Mouse (Mus musculus) ES-Bruce4 (cell line): ENCODE results near the gene Hs2st1. TPM values are rescaled to one million over a fixed set of nuclear protein-coding genes. Genes with fewer than 3 reads are reported as not detected.

Experiments
- H3K27ac ChIP-seq: 2 replicates; pipeline ENCODE4 v1.5.1; 2012; ENCODE audit warnings: low read length, inconsistent platforms; ENCODE audit not compliant: insufficient read depth
- H3K27me3 ChIP-seq: 2 replicates; pipeline ENCODE4 v1.6.1; 2012; ENCODE audit warnings: mild to moderate bottlenecking, low read length, inconsistent platforms; ENCODE audit not compliant: control insufficient read depth, poor library complexity, insufficient read depth, severe bottlenecking
- H3K36me3 ChIP-seq: 2 replicates; pipeline ENCODE4 v1.6.1; 2012; ENCODE audit warnings: inconsistent platforms, mild to moderate bottlenecking, low read length, moderate library complexity; ENCODE audit not compliant: control insufficient read depth, poor library complexity, insufficient read depth, severe bottlenecking
- H3K4me1 ChIP-seq: one replicate; pipeline ENCODE4 v1.8.1; 2011; ENCODE audit warnings: low read length; ENCODE audit not compliant: control insufficient read depth, insufficient read depth
- H3K4me3 ChIP-seq: 2 replicates; pipeline ENCODE4 v1.5.1; 2011; ENCODE audit warnings: low read depth, mild to moderate bottlenecking, low read length
- H3K9ac ChIP-seq: 2 replicates; pipeline ENCODE4 v1.6.1; 2012; ENCODE audit warnings: low read depth, mild to moderate bottlenecking, inconsistent platforms; ENCODE audit not compliant: poor library complexity, severe bottlenecking
- H3K9me3 ChIP-seq: replicated peaks from 2 replicates; pipeline ENCODE4 v1.6.1; 2012; ENCODE audit warnings: mild to moderate bottlenecking, low read length, inconsistent platforms; ENCODE audit not compliant: control insufficient read depth, poor library complexity, insufficient read depth, severe bottlenecking
- CTCF ChIP-seq: IDR thresholded peaks from one replicate; pipeline ENCODE4 v1.8.1; 2011; ENCODE audit warnings: low read depth, low read length
- EP300 ChIP-seq: IDR thresholded peaks from 2 replicates; pipeline ENCODE4 v1.6.1; 2011; ENCODE audit warnings: low read depth, low read length; ENCODE audit not compliant: insufficient read depth
- POLR2A ChIP-seq: IDR thresholded peaks from one replicate; pipeline ENCODE4 v1.8.1; 2011; ENCODE audit warnings: low read length; ENCODE audit not compliant: insufficient read depth
- polyA plus RNA-seq: library from polyadenylated mRNA; stranded (reverse); fragments of >200 nt; gene quantifications from 2 replicates; pipeline ENCODE4 v1.2.4, GENCODE M21; 2011; ENCODE audit warnings: low read depth; ENCODE audit not compliant: missing spikeins, insufficient read depth, insufficient read length

The Hs2st1 gene
- polyA plus RNA-seq, 1 experiment: 38.6 TPM

DNA sequence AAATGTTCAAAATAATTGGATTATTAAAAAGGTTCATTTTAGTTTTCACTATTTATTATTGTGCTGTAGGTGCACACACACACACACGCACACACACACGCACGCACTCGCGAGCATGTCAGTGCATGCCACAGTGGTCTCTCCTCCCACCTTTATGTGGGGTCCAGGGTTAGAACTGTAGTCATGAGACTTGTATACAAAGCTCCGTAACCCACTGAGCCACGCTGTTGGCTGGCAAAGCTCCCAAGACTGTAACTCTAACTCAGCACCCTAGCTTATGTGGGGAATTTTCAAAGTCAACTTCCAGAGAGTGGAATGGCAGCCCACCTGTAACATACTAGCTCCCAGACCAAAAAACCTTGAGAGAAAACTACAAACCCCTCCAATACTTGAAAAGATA is 24.8 kb downstream of the Hs2st1 start:
- Histone ChIP-seq H3K9me3 (no peaks in the 10 kb centered on the region), H3K4me3 (no peak overlapping the region), H3K4me1 (no peaks in the 10 kb centered on the region), H3K27me3 (no peaks in the 10 kb centered on the region), H3K36me3 (no peaks in the 10 kb centered on the region), H3K27ac (no peak overlapping the region), H3K9ac (no peak overlapping the region)
- TF ChIP-seq POLR2A (no peak), EP300 (no peak), CTCF (no peak)

DNA sequence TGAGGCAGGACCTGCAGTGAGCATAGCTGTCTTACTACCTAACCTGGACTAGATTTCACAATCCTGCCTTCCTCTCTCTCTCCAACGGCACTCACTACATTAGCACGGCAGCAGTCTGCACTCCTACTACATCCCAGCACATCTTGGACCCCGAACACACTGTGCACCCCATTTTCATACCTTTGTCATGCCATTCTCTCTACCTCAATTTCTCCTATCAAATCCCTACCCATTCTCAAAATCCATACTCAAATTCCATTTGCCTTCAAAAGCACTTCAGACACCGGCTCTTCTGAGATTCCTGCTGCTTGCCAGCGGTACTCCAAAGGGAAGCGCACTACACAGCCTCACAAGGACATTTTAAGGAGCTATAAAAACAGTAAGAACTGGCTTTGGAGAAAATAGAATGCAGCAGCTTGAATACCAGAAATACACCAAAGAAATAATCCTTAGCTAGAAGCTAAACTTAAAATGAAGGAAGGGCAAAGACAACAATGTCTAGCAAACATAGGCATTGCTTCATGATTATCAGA is 28.0 kb downstream of the Hs2st1 start:
- Histone ChIP-seq H3K9ac (no peak overlapping the region), H3K27ac (no peak overlapping the region), H3K4me1 (peaks cover 2% of the 10 kb centered on the region), H3K9me3 (no peaks in the 10 kb centered on the region), H3K36me3 (no peaks in the 10 kb centered on the region), H3K4me3 (no peak overlapping the region), H3K27me3 (no peaks in the 10 kb centered on the region)
- TF ChIP-seq EP300 (no peak), CTCF (no peak), POLR2A (no peak)

DNA sequence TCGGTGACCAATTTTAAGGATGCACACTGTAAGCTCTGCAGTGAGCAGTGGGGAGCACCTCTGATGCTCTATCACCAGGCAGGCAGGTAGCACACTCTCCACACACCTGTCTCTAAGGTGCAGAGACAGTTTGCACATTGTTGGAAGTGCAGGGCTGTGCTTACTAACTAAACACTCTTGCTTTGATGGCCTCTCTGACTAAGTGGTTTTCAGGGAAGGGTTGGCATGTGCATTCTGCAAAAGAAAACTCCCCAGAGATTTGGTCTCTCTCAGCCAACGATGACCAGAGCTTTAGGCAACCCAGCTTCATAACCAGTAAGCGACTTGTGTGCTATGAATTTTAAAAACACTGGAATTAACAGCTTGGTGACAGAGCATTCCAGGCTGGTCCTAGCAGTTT is 29.2 kb downstream of the Hs2st1 start:
- Histone ChIP-seq H3K4me1 (peaks cover 2% of the 10 kb centered on the region), H3K9ac (no peak overlapping the region), H3K36me3 (no peaks in the 10 kb centered on the region), H3K9me3 (no peaks in the 10 kb centered on the region), H3K27ac (no peak overlapping the region), H3K4me3 (no peak overlapping the region), H3K27me3 (no peaks in the 10 kb centered on the region)
- TF ChIP-seq CTCF: no peak
- no peak for TF ChIP-seq EP300
- no peak for TF ChIP-seq POLR2A

DNA sequence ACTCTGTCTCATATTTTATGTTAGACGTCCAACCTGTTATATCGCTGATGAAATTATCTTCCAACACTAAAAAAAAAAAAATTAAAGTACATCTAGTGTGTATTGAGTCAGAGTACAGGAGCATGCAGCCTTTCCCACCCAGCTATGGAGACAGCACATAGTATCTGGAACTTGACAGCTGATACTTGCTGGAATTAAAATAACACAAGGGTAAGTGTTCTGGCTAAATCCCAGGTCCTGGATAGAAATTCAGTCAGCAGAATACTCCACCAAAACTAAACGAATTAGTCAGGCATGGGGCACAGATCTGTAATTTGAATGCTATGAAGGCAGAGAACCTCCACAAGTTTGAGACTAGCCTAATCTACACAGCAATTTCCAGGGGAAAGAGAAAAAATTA is 30.9 kb downstream of the Hs2st1 start:
- Histone ChIP-seq H3K9me3 (no peaks in the 10 kb centered on the region), H3K36me3 (no peaks in the 10 kb centered on the region), H3K9ac (no peak overlapping the region), H3K4me1 (peaks cover 5% of the 10 kb centered on the region), H3K27me3 (no peaks in the 10 kb centered on the region), H3K27ac (no peak overlapping the region), H3K4me3 (no peak overlapping the region)
- TF ChIP-seq EP300 (no peak), CTCF (no peak), POLR2A (no peak)

DNA sequence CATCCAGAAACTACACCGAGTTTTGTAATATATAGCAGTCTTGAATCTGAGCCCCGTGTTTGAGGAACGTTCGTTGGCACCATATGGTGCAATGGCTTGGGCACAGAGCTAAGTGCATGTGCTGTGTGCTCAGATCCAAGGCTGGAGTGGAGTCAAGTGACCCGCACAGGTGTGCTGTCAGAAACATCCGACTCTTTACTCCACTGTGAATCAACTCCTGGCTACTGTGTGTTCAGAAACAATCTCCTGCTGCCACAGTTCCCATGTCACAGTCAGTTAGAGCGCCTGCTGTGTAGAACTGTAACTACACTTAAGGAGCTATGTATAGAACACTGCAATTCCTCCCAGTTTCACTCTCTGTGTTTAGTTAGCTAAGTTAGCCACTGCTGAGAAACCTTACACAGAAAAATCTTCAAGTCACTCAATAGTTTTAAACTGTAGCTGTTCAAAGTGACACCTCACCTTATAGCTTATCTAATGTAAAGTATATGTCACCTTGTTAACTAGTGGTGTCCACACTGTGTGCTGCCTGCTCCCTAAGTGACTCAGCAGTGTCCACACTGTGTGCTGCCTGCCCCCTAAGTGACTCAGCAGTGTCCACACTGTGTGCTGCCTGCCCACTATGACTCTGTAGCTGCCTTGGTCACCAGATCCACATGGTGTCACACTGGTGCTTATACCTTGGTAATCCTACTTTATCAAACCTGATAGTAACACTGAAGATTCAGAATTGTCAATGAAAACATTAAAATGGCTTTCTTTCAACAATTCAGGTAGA is 32.7 kb downstream of the Hs2st1 start:
- Histone ChIP-seq H3K4me3 (no peak overlapping the region), H3K4me1 (peaks cover 5% of the 10 kb centered on the region), H3K9ac (no peak overlapping the region), H3K27me3 (no peaks in the 10 kb centered on the region), H3K27ac (no peak overlapping the region), H3K9me3 (no peaks in the 10 kb centered on the region), H3K36me3 (no peaks in the 10 kb centered on the region)
- no peak for TF ChIP-seq EP300
- TF ChIP-seq CTCF: no peak
- no peak for TF ChIP-seq POLR2A

DNA sequence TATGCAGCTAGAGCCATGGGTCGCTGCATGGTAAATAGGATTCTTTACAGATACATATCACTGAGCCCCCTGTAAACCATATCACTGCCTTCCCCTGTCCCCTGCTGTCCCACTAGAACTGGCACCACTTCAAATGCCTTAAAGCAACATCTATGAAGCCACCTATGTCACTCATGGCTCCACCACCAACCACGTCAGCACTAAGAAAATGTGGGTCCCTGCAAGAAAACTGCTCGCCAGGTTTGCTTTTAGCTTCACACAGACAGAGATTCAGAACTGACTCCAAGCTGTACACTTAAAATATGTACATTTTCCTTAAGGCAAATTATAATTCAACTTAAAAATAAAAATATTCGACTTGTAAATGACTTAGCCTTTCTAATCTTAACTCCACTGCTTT is 34.9 kb downstream of the Hs2st1 start:
- TF ChIP-seq EP300: no peak
- no peak for TF ChIP-seq POLR2A
- TF ChIP-seq CTCF: no peak

More for the DNA sequence above, 34.9 kb downstream of the Hs2st1 start:
- no peaks in the 10 kb centered on the region for H3K9me3 ChIP-seq
- H3K4me3 ChIP-seq: no peak overlapping the region
- no peak overlapping the region for H3K27ac ChIP-seq
- no peaks in the 10 kb centered on the region for H3K36me3 ChIP-seq
- H3K9ac ChIP-seq: no peak overlapping the region
- peaks cover 5% of the 10 kb centered on the region for H3K4me1 ChIP-seq
- no peaks in the 10 kb centered on the region for H3K27me3 ChIP-seq
